Mouse (Mus musculus): Measurements from ENCODE around the gene Fbxo10. TPM values are rescaled to one million over a fixed set of nuclear protein-coding genes. Genes with fewer than 3 reads are reported as not detected.

Gene Fbxo10
- 3.9 TPM in 2 replicates for polyA plus RNA-seq (2012; rRNA removed)

DNA sequence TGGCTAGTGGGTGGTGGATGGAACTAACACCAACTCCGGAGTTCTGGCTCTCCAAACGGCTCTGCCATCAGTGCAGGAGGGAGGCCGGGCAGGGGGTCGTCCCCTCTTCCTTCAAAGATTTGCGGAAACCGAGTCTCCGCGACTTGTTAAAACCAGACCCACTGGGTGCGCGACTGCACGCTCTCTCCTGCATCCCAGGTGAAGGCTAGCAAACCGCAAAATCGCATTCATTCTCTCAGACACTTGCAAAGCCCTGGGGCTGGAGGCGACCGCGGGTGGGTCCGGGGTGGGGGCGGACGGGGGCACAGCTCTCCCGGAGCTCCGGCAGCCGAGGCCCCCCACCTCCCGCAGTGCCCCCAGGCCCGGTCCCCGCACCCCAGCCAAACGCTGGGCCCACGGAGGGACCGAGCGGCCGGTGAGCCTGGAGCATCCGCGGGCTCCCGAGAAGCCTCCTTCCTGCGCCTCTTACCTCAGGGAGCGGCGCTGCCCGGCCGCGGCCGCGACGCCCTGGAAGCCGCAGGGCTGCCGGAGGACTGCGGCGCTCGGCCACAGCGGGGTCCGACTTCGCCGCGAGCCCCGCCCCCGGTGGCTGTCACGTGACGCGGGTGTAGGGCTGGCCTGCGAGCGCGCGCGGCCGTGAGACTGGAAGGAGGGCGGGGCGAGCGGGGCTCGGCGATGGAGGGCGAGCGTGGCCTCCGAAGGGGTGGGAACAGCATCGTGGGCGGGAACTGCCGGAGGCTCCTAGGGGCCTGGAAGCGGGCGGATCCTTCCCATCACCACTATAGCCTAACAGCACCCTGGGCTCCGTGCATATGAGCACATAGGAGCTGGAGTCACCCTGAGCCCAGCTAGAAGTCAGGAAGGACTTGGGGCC lies at the start of gene Fbxo10:
Gene Fbxo10 (minus strand): TSS at position 584 of the 874 bp plus-strand sequence.

DNA sequence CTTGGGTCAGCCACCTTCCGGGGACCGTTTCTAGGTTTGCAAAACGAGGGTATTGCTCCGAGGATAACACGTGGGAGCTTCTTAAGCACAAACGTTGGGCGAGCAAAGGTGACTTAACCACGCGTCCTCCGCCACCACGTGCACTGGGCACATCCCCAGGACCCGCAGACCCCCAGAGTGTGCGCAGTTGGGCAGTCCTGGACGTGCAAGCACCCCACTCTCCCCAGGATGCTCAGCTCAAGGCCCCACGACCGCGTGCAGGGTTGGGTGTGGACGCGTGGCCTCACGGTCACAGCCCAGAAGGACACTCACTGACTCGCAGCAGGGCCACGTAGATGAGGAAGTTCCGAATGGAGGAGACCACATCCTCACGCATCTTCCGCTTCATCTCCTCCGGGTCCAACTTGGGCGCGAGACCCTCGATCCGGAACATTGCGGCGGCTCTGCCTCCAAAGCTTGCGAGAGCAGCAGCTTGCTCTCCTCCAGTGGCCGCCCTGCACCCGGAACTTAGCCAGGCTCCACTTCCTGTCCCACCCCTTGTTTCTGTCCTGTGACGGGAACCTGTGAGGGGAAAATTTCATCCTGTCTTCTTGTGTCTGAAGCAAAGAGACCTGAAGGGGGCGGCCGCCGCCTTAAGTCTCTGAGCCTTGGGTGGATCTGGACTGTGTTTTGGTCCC lies 23.3 kb upstream of the Fbxo10 start, which contains the start of gene Tomm5:
Gene Tomm5 (minus strand): TSS at position 514 of the 677 bp plus-strand sequence.

DNA sequence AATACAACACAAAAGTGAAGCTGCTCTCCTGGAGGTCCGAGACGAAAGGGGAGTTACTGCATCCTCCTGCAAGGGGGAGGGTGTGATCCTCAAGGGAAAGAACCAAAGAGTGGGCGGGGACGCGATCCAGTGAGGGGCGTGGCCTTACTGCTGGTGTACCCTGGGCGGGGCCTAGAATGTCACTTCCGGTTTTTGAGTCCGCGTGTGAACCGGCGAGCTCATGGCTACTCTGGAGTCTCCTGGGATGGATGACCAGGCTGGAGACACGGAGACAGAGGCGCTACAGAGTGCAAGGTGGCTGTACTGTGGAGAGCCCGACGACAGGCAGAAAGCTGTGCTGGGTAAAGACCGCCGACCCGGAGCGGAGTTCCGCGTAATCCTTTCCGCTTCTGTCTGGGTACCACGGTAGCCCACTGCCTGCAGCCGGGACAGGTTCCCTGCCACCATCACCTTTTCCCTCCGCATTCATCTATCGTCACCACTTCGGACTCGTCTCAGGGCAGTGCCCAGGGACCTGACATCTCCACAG lies 65.9 kb downstream of the Fbxo10 start, which contains the start of gene Polr1e:
Gene Polr1e (plus strand): TSS at position 132 of the 529 bp plus-strand sequence.

DNA sequence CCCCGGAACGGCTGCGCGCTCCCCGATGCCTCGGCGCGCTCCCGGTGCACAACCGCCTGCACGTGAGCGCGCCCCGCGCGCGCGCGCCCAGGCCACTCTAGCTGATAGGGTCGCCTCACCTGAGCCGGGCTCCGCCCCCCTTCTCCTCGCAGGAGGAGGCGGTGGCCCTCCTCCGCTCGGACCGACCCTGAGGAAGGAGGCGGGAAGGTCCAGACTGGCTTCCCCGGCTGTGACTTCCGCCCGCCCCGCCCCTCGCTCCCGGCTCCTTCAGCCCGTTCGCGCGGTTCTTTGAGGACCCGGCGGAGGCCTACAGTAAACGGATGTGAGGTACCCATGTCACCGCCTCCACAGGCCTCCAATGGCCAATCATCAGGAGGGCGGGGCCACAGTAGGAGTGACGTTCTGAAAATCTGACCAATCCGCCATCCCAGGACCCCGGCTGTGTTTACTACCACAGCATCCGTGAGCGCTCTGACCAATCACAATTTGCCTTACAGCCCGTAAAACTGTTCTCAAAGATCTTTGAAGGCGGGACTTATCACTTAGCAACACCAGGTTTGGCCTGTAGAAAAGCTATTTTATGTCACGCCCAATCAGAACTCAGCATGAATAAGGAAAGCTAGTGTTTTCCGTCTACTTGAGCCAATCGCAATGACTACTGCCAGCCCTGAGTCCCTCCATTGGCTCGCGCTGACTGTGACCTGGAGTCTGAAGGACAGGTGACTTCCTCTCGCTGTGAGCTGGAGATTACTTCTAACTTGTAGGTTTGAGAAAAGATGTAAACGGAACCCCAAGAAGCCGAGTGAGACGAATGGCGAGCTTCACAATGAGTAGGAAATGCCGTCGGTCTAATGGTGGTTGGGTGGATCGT lies 72.1 kb downstream of the Fbxo10 start, which contains the start of gene Zbtb5:
Gene Zbtb5 (minus strand): TSS at position 308 of the 871 bp plus-strand sequence.

Other genes starting within 250 kb of the Fbxo10 start
- gene Grhpr, start 103.2 kb downstream of the Fbxo10 start, polyA plus RNA-seq (2012; rRNA removed): 42.7 and 47.7 TPM in 2 replicates
- 3.8 and 4.0 TPM in 2 replicates for gene Zbtb5, start 72.2 kb downstream of the Fbxo10 start, polyA plus RNA-seq (2012; rRNA removed)
- gene Polr1e, start 66.0 kb downstream of the Fbxo10 start, polyA plus RNA-seq (2012; rRNA removed): 8.0 and 10.2 TPM in 2 replicates
- gene Tomm5, start 23.5 kb upstream of the Fbxo10 start, polyA plus RNA-seq (2012; rRNA removed): 129 and 142 TPM in 2 replicates
- gene Frmpd1, start 100.3 kb upstream of the Fbxo10 start, polyA plus RNA-seq (2012; rRNA removed): 0.17 and 0.20 TPM in 2 replicates
- gene Trmt10b, start 212.5 kb upstream of the Fbxo10 start, polyA plus RNA-seq (2012; rRNA removed): 2.5 and 2.6 TPM in 2 replicates